Mouse (Mus musculus) ZHBTc4 (cell line): ENCODE results near the gene Lamtor1.
A peak's percentile ranks its signal among the peaks of the same experiment; 100 is the strongest.

Experiments
- DNase-seq: peaks from one replicate; pipeline ENCODE4 v3.0.0-alpha.2; 2011; ENCODE audit warnings: low read depth, low spot score

Gene Lamtor1

DNA sequence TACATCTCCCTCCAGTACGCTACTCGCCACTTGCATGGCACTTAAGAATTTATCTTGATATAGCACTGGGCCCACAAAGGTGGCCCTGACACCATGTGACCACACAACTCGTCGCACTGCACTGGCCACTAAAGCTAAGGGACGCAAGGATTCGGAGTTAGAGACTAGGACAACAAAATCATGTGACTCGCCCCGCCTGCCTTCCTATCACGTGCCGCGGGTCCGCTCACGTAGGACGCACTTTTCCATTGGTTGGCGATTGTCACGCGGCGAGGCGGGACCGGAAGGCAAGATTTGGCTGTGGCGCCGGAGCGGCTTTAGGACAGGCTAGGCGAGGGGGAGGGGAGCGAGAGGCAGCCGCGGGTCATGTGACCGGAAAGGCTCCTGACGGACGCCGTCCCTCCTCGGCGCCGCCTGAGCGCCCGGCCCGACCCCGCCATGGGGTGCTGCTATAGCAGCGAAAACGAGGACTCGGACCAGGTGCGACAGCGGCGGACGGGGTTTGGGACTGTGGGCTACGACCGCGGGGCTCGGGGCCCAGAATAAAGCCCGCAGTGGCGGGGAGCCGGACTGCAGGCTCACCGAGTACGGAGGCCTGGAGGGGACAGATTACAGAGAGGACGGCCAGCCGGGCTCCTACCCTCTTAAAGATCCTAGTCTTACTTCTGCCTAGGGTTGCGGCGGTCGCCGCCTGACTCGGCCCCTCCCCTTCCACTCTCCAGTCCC, at the start of gene Lamtor1:
Gene Lamtor1 (plus strand): TSS at position 344 of the 726 bp plus-strand sequence.
- peak; percentile 100 for DNase-seq

DNA sequence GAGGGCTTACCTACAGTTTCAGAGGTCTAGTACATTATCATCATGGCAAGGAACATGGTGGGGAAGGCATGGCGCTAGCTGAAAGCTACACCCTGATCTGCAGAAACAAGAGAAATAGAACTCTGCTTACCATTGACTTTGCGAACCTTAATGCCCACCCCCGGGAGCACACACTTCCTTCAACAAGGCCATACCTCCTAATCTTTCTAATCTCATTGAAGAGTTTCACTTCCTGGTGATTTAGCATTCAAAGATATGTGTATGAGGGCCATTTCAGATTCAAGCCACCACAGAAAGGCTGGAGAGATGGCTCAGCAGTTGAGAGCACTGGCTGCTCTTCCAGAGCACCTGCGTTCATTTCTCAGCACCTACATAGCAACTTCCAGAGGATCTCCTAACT, 48.6 kb upstream of the Lamtor1 start, which contains the start of gene Folr2:
Gene Folr2 (minus strand): TSS at position 101 of the 400 bp plus-strand sequence.
- no peak for DNase-seq

DNA sequence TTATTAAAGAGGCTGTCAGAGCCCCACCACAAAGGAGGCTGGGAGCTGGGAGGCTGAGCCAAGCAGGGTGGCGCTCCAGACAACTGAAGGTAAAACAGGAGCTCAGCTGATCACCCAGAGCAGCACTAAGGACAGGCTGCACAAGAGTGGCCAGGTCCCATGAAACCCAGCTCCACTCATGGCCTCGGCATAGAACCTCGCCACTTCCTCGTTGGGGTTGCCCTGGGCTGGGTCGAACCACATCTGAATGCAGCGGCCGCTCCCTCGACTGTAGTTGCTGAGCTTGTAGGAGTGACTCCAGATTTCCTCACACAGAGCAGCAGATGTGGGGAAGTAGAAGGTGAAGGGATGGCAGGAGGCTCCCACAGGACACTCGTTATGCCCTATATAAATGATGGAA, 47.3 kb upstream of the Lamtor1 start:
- DNase-seq: no peak

DNA sequence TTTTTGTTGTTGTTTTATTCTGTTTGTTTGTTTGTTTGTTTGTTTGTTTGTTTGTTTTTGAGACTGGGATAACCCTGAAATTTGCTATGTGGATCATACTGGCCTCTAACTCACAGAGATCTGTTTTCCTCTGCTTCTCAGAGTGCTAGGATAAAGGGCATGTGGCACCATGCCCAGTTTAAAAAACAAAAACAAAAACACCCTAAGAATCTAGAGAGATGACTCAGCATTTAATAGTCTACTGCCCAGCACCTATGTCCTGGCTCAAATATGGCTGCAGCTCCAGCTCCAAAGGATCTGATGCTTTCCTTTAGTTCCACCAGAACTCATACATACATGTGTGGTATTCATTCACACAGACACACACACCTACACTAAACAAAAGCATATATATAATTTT, 44.7 kb upstream of the Lamtor1 start:
- no peak for DNase-seq

DNA sequence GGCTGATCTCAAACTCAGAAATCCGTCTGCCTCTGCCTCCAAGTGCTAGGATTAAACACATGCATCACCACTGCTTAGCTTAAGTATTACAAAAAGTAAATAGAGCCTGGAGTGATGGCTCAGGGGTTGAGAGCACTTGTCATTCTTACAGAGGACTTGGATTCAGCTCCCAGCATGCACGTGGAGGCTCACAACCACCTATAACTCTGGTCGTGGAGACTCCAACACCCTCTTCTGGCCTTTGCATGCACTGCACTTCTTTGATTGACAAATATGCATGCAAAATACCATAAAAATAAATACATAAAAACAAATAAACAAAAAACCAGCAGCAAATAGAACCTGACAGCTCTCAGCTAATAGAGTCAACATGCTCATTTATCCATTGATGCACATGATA, 43.4 kb upstream of the Lamtor1 start:
- peak; percentile 59 for DNase-seq

DNA sequence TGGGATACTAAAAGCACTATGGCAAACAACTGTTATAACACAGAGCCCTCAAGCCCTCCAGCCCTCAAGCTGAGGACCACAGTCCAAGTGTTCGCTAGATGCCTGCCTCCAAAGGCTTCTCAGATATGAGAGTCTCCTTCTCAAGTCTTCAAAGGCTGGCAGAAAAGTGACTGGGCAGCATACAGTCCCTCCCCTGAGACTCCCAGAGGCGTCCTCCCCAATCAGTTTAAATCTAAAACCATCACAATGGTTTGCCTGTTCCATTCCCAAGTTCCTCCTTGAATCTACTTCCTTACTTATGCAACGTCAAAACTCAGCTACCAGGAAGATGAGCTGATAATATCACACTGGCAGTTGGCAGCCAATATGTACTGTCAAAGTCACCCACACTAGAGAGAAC, 42.3 kb upstream of the Lamtor1 start, which contains the start of gene Anapc15:
Gene Anapc15 (plus strand): TSS at position 301 of the 400 bp plus-strand sequence.
- no peak for DNase-seq

DNA sequence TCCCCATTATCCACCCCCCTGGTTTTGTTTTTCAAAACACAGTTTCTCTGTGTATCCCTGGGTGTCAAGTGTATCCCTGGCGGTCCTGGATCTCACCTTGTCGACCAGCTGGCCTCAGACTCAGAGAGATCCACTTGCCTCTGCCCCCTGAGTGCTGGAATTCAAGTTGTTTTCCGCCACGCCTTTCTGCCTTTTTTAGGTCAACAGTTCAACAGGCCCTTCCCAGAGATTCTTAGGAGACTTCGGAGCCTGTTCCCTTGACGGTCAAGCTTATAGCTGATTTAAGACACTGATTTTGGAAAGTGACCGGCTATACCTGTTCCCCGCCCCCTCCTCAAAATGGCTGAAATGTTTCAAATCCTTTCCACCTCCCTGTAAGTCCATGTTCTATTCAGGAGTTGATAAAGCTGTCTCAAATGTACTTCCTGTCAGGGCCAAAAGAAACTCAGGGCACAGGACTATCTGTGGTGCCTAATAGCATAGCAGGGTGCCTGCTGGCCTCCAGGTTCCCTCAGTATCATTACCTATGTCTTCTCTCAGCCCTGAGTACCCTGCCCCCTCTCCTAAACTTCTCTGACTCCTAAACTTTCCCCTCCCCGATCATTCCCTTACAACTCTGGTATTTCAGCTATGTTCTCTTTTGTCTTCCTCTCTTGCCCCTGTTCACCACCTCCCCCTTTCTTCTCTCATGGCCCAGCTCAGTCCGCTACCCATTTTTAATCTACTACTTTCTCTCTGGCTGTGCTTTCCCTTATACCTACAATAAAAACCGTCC, 39.0 kb upstream of the Lamtor1 start:
- DNase-seq: peak; percentile 85

DNA sequence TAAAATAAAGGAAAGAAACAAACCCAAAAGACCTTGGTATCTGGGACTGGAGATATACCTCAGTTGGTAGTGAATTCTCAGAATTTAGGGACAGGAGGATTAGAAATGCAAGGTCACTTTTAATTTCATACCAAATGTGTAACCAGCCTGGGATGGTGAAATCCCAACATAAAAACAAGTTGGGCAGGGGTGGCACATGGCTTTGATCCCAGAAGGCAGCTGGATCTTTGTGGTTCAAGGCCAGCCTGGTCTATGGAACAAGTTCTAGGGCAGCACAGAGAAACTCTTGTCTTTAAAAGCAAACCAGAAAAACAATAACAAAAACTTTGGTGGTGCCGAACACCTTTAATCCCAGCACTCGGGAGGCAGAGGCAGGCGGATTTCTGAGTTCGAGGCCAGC, 38.2 kb upstream of the Lamtor1 start:
- DNase-seq: no peak

DNA sequence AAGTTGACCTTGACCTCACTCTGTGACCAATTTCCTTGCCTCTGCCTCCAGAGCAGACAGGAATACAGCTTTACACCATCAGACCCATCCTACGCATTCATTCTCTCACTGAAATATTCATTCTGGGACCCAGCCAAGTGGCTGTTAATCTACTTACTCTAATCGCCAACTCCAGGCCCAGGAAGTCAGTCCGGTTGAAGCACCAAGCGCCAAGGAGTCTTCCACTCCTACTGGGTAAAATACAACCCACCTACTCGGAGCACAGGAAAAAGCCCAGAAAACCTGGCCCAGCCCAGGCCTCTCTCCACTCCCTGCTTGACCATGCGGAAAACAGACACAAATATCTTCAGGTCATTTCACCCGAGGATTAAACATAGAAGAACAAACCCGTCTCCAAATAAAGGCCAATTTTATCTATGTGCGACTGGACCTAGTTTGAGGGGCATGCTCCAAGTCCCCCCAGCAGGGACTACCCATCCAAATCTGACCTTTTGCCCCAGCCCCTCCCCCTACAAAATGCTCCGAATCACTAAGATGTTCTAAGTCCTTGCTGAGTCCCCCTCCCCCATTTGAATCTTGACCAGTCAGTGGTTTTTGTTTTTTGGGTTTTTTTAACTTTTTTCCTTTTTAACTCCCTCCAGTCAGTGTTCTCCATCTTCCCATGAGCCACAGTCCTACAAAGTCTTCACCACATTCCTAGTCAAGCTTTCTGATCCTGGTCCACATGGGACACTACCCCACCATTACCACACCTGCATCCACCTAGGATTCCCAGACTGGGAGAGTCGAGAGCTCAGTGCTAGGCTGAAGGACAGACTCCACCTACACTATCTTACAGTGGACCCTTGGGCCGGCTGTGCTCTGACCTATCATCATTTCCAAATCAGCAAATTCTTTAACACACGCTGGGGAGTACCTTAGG, 37.2 kb upstream of the Lamtor1 start:
- peak; percentile 55 for DNase-seq

DNA sequence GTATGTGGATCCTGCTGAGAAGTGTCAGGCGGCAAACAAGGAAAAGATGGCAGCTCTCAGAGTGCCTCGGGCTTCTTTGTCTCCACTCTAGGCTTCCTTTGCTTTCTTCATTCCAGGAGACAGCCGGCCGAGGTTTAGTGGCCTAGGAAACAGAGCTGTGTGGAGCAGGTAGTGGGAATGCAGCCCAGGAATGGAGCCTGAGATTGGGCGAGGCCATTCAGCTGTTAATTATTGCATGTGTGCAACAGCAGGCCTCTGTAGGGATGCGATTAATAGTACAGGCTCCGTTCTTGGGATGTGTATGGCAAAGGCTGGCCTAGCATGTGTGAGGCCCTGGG, 36.6 kb upstream of the Lamtor1 start:
- DNase-seq: peak; percentile 82

DNA sequence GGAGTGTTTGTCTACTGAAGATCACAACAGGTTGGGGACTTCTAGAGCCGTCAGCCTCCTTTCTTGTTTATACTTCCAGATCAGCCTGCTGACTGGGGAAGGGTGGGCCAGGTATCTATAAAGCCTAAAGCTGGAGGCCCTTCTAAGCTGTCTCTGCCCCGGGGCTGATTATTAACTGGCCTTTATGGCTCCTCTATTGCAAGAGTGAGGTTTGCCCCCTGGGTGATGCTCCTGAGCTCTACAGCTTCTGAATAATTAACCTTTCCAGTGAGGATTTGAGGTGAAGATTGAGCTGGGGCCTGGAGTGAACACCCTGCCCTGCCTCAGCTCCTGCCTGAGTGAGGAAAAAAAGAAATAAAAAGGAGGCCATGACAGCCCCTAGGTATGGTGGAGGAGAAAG, 35.1 kb upstream of the Lamtor1 start, which contains the start of gene Folr1:
Gene Folr1 (minus strand): TSS at position 160 of the 400 bp plus-strand sequence.
- DNase-seq: no peak

DNA sequence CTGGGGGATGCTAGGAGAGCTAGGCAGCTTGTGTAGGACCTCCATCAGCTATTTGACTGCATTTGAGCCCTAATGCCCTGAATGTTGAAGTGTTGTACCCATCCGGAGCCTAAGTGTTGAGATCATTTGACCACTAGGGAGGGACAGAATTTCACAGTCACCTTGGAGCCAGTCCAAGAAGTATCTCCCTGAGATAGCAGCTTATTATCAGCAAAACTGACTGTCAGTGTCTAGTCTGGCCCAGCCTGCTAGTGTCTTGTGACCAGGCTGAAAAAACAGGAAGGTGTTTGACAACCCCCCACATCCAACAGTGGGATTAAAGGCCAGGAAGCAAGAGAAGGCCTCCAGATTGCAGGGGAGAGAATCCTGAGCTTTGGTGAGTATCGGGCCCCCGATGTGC, 34.4 kb upstream of the Lamtor1 start:
- DNase-seq: no peak

DNA sequence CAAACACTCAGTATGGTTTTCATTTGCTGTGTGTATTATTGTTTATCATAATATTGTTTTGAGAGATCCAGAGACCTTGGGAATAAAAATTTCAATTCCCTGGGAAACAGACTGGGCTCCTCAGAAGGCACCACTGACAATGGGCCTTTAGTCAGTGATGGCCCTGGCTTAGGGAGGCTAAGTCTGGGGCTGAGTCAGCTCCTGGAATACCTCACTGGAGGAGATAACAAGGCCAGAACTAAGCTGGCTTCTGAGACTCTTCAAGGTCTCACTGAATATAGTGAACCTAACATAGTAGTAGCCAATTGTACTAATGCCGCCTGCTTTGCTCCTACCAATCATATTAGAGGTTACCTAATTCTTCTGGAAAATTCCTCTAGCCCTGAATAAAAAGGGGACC, 29.7 kb upstream of the Lamtor1 start:
- DNase-seq: no peak

DNA sequence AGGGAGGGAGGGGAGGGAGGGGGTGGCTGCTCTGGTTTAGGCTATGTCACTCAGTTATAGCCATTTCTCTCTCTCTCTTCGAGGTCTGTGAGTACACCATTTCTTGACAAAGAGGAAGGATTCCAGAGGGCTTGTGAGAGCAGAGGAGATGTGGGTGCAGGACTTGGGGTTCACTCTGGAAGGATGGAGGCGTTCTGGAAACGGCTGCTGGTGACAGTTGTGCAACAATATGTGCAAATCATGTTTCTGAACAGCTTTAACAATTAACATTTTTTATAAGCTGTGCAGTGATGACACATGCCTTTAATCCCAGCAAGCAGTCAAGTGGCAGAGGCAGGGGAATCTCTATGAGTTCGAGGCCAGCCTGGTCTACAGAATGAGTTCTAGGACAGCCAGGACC, 24.8 kb upstream of the Lamtor1 start:
- no peak for DNase-seq

DNA sequence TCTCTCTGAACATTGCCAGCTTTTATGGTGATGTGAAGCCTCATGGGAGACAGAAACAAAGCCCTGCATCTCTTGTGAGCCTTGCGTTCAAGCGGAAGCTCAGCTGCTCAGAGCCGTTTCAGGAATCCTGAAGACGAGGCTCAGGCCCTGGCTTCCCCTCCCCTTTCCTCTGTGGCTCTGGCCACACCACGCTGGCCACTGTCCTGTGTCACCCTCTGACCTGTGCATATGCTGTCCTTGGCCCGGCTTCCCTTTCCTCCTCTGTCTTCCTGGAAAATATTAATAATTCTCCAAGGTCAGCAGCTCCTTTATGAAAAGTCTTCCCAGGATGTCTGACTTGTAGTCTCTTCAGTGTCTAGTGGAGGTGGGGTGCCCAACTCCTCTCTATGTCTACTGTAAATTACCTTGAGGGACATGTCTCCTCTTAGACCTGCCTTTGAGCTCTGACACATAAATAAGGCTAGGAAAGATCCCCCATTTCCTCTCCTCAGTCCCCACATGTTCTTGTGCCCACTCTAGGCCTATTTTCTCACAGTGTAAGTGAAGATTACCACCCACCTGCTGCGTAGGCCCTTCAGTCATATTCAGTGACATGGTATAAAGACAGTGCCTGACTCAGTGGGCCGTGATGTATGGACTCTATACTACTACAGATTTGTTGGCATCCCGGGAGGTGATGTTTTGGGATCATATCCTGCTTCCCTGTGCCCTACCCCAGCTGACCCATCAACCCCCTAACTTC, 23.1 kb upstream of the Lamtor1 start:
- DNase-seq: no peak

DNA sequence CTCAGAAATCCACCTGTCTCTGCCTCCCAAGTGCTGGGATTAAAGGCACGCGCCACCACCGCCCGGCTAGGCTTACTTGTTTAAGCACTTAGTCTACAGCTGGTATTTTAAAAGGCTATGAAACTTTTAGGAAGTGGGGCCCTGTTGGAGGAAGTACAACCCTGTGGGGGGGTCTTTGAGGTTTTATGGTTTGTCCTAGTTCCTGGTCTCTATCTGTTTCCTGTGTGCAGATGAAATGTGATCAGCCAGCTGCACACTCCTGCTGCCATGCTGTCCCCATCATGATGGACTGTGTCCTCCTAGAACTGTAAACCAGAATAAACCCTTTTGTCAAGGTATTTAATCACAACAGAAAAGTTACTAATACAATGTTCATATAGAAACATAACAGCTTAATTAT, 21.5 kb upstream of the Lamtor1 start:
- DNase-seq: no peak

DNA sequence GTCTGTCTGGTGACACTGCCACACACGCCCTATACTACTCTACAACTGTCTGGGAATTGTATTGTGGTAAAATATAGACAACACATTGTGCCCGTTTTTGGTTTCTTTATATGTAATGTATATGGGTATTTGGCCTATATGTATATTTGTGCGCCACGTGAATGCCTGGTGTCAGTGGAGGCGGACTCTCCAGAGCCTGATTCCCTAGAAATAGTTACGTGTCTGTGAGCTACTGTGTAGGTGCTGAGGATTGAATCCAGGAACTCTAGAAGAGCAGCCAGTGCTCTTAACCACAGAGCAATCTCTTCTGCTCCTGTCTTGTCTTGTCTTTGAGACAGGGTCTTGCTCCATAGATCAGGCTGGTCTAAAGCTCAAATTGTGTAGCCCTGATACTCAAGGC, 19.4 kb upstream of the Lamtor1 start:
- DNase-seq: no peak

DNA sequence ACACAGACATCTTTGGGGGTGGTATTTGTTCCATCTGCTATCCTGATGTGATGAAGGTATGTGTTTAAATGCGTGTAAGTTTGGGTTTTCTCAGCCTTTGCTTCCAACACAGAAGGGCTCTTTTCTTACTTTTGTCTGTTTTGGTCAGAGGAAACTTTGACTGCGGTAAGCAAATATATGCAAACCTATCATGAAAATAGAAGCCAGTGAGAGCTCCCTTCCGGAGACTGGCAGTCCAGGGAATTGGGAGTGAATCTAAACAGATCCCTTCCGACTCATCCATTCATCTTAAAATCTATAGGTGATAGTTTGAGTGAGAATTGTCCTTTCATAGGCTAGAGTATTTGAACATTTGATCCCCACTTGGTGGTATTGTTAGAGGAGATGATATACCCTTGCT, 17.2 kb upstream of the Lamtor1 start:
- no peak for DNase-seq

DNA sequence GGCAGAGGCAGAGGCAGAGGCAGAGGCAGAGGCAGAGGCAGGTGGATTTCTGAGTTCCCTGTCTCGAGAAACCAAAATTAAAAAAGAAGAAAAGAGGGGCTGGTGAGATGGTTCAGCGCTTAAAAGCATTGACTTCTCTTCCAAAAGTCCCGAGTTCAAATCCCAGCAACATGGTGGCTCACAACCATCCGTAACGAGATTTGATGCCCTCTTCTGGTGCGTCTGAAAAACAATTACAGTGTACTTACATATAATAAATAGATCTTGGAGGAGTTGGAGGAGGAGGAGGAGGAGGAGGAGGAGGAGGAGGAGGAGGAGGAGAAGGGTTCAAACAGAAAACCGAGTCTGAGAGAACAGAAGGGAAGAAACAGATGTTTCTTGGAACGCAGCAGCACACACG, 10.0 kb upstream of the Lamtor1 start:
- no peak for DNase-seq

DNA sequence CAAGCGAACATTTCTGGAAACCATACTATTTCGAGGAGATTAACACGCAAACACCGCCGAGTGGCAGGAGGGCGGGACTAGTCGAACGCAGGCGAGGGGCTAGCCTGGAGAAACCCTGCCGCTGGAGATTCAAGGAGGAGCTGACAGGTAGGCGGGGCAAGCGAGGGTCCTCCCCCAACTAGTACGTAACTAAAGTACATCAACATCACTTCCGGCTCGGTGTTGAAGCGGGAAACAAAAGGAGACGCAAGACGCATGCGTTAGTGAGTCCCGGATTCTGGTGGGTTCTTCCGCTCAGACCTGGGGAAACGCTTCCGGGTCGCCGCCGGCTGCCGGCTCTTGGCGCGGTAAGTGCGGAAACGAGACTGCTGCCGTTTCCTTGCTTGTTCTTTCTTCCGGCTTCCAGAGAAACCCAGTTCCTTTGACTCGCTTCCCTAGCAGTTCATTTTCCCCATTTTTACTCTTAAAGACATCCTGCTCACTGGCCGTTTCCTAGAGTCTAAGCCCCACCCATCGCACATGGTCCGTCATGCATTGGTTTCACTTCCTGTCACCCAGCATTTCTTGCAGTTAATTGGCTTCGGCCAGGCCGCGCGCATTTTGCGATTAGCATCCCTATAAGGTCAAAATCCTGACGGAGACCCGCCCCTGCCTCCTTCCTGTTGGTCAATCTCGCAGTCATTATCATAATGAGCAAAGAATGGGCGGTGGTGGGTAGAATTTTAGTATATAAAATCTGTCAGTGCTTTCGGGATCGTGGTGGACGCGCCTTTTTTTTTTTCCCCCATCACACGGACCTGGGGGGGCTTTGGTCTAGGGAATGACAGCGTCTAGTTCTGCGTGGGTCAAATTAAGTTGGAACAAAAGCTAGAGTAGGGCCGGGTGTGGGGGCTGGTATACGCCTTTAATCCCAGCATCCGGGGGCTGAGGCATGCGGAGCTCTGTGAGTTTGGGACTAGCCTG, 9.3 kb upstream of the Lamtor1 start:
- peak; percentile 99 for DNase-seq
